Mouse (Mus musculus) hindbrain, embryonic 16.5 days (tissue): ENCODE results near the gene Wscd2. TPM values are rescaled to one million over a fixed set of nuclear protein-coding genes. Genes with fewer than 3 reads are reported as not detected.

Experiments used
- ATAC-seq: fragments of 200-750 bp; cut with Nextera tagmentation; 2 replicates; pipeline ENCODE4 v1.8.0; 2017; ENCODE audit warnings: moderate TSS enrichment, moderate library complexity
- H3K27ac ChIP-seq: fragments of 300-500 bp; sonication (generic); 2 replicates; pipeline ENCODE4 v1.5.1; 2014; ENCODE audit warnings: low read depth, mild to moderate bottlenecking, control low read depth, low read length, moderate library complexity
- H3K27me3 ChIP-seq: fragments of 300-500 bp; sonication (generic); replicated peaks from 2 replicates; pipeline ENCODE4 v1.6.1; 2014; ENCODE audit warnings: low read length; ENCODE audit not compliant: control insufficient read depth, insufficient read depth
- H3K36me3 ChIP-seq: fragments of 300-500 bp; sonication (generic); 2 replicates; pipeline ENCODE4 v1.6.1; 2014; ENCODE audit warnings: mild to moderate bottlenecking, low read length, moderate library complexity, mixed read lengths; ENCODE audit not compliant: control insufficient read depth, insufficient read depth
- H3K4me1 ChIP-seq: fragments of 300-500 bp; sonication (generic); 2 replicates; pipeline ENCODE4 v1.6.1; 2014; ENCODE audit warnings: low read depth, low read length; ENCODE audit not compliant: control insufficient read depth, insufficient read depth
- H3K4me2 ChIP-seq: fragments of 300-500 bp; sonication (generic); 2 replicates; pipeline ENCODE4 v1.6.1; 2014; ENCODE audit warnings: mild to moderate bottlenecking, low read length, control low read depth, moderate library complexity
- H3K4me3 ChIP-seq: fragments of 300-500 bp; sonication (generic); 2 replicates; pipeline ENCODE4 v1.5.1; 2014; ENCODE audit warnings: mild to moderate bottlenecking, low read length, control low read depth, moderate library complexity
- H3K9ac ChIP-seq: fragments of 300-500 bp; sonication (generic); 2 replicates; pipeline ENCODE4 v1.6.1; 2014; ENCODE audit warnings: low read depth, mild to moderate bottlenecking, control low read depth, low read length, moderate library complexity
- H3K9me3 ChIP-seq: fragments of 300-500 bp; sonication (generic); 2 replicates; pipeline ENCODE4 v1.6.1; 2014; ENCODE audit warnings: mild to moderate bottlenecking, low read length, moderate library complexity; ENCODE audit not compliant: control insufficient read depth
- WGBS: fragments of 180-500 bp; shearing (Covaris S2); extraction: QIAGEN DNeasy Blood & Tissue Kit; methylation state at CpG from one replicate; pipeline ENCODE4 v1.1.7; 2014; 5-methylcytosine and 5-hydroxymethylcytosine counted together
- polyA plus RNA-seq: library from polyadenylated mRNA; unstranded; fragments of >200 nt; fragmentation: Nextera tagmentation; extraction: Ambion mirVana; gene quantifications from 2 replicates; pipeline ENCODE4 v1.2.1, GENCODE M21; 2015

Wscd2 gene
- polyA plus RNA-seq, 1 experiment from 2014 or later = 13.3 TPM

DNA sequence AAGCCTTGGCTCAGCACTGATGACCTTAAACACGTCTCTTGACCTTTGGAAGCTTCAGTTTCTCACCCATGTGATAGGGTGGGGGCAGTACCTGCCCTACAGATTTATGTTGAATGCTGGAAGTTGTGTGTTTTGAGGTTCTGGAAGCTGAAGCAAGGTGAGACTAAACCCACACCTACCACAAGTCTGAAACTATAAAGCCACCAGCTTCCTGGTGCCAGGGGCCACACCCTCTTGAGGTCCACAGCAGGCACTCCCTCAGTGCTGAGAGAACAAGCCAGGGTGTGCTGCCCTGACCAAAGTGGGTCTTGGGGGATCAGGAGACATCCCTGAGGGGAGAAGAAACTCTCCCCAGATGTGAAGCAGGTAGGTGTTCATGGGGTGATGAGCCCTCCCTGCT is 48.7 kb downstream of the Wscd2 start:
- WGBS = 57% methylated on average over 1 of the region's 1 CpGs
- peaks cover 20% of the 10 kb centered on the region for H3K4me1 ChIP-seq
- H3K4me3 ChIP-seq = no peak overlapping the region
- no peak overlapping the region for H3K27ac ChIP-seq
- ATAC-seq = no peak
- no peaks in the 10 kb centered on the region for H3K9me3 ChIP-seq
- no peaks in the 10 kb centered on the region for H3K27me3 ChIP-seq
- no peak overlapping the region for H3K4me2 ChIP-seq
- H3K9ac ChIP-seq = no peak overlapping the region
- no peaks in the 10 kb centered on the region for H3K36me3 ChIP-seq

DNA sequence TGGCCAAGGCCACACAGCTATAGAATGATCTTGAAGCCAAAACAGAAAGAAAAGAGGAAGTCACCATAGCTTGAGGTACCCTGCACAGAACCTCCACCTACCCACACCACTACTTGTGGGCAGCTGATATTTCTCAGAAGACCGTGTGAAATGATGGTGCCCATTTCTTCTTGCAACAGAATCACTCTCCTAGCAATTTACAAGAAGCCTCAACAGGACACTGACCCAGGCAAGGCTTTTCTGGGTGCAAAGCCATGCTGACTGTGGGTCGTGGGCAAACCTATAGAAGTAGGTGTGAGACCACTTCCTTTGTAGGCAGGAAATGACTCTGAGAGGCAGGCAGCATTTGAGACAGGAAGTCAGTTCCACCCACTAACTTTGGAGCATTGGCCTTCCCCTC is 49.3 kb downstream of the Wscd2 start:
- H3K9me3 ChIP-seq = no peaks in the 10 kb centered on the region
- H3K4me3 ChIP-seq = no peak overlapping the region
- no peaks in the 10 kb centered on the region for H3K27me3 ChIP-seq
- no peak overlapping the region for H3K27ac ChIP-seq
- peaks cover 20% of the 10 kb centered on the region for H3K4me1 ChIP-seq
- no peak overlapping the region for H3K4me2 ChIP-seq
- WGBS = 79% methylated on average over 2 of the region's 2 CpGs
- no peaks in the 10 kb centered on the region for H3K36me3 ChIP-seq
- no peak overlapping the region for H3K9ac ChIP-seq
- no peak for ATAC-seq

- Histone ChIP-seq H3K9ac (no peak overlapping the region), H3K36me3 (no peaks in the 10 kb centered on the region), H3K27ac (no peak overlapping the region), H3K9me3 (no peaks in the 10 kb centered on the region), H3K4me3 (no peak overlapping the region), H3K4me1 (peaks cover 20% of the 10 kb centered on the region), H3K4me2 (no peak overlapping the region), H3K27me3 (no peaks in the 10 kb centered on the region)
- WGBS = 91% methylated on average over 7 of the region's 7 CpGs
- ATAC-seq = no peak
Observed at GRCm38 (mm10) chr5:113539858-113540257, 49.7 kb downstream of the Wscd2 start.

GRCm38 (mm10) chr5:113541196-113541595 is 51.1 kb downstream of the Wscd2 start:
- Histone ChIP-seq H3K27ac (no peak overlapping the region), H3K9me3 (no peaks in the 10 kb centered on the region), H3K9ac (no peak overlapping the region), H3K36me3 (no peaks in the 10 kb centered on the region), H3K4me3 (no peak overlapping the region), H3K4me1 (peaks cover 25% of the 10 kb centered on the region), H3K4me2 (no peak overlapping the region), H3K27me3 (no peaks in the 10 kb centered on the region)
- ATAC-seq = no peak
- WGBS = 59% methylated on average over 5 of the region's 5 CpGs

- H3K27ac ChIP-seq = peak overlapping the region; percentile 12; the same call in 1 of the 2 replicates
- H3K4me1 ChIP-seq = peaks cover 18% of the 10 kb centered on the region
- H3K27me3 ChIP-seq = no peaks in the 10 kb centered on the region
- H3K9me3 ChIP-seq = no peaks in the 10 kb centered on the region
- no peak overlapping the region; the same call in 1 of the 2 replicates for H3K4me2 ChIP-seq
- ATAC-seq = peak; percentile 74
- WGBS = 14% methylated on average over 10 of the region's 10 CpGs
- no peaks in the 10 kb centered on the region for H3K36me3 ChIP-seq
- H3K4me3 ChIP-seq = no peak overlapping the region
- peak overlapping the region; percentile 13; the same call in 1 of the 2 replicates for H3K9ac ChIP-seq
Observed at GRCm38 (mm10) chr5:113542885-113543476, 52.8 kb downstream of the Wscd2 start.

DNA sequence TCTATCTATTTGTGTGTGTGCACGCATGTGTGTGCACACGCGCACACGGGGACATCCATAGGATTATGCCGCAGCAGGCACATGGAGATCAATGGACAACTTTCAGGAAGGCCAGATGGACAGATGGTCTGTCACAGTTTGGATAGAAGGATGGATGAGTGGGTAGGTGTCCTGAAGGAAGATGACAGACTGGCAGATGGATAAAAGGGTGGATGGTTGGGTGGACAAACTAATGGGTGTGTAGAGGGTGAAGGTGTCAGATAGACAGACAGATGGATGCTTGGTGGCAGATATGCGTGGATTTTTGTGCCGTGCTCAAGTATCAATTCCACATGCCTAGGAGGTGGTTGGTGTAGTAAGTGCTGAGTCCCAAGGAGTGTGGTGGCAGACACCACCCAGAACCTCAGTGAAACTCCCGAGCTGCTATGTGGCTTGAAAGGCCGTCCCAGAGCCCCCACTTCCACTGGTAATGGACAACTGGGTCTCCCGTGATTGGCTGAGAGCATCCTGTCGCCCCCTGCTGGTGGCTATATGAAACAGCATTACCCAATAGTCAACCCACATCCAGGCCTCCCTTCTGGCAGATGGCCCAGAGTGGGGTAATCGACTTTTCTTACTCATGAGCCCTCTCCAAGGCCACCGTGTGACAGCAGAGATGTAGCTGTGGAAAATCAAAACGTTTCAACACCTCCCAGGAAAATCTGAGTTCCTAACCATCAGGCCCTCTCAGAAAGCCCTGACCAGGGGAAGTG is 58.0 kb downstream of the Wscd2 start:
- H3K27ac ChIP-seq = no peak overlapping the region
- H3K9ac ChIP-seq = no peak overlapping the region
- ATAC-seq = no peak
- H3K27me3 ChIP-seq = peaks cover 2% of the 10 kb centered on the region; the same call in 1 of the 2 replicates
- H3K36me3 ChIP-seq = no peaks in the 10 kb centered on the region
- peaks cover 16% of the 10 kb centered on the region for H3K4me1 ChIP-seq
- 50% methylated on average over 14 of the region's 14 CpGs for WGBS
- no peaks in the 10 kb centered on the region for H3K9me3 ChIP-seq
- no peak overlapping the region for H3K4me2 ChIP-seq
- no peak overlapping the region for H3K4me3 ChIP-seq

GRCm38 (mm10) chr5:113550249-113550648 is 60.1 kb downstream of the Wscd2 start:
- WGBS = 70% methylated on average over 8 of the region's 8 CpGs
- no peak overlapping the region for H3K4me3 ChIP-seq
- peaks cover 23% of the 10 kb centered on the region for H3K4me1 ChIP-seq
- H3K27ac ChIP-seq = no peak overlapping the region
- no peak overlapping the region for H3K4me2 ChIP-seq
- no peaks in the 10 kb centered on the region for H3K9me3 ChIP-seq
- no peak for ATAC-seq
- H3K27me3 ChIP-seq = peaks cover 2% of the 10 kb centered on the region; the same call in 1 of the 2 replicates
- H3K9ac ChIP-seq = no peak overlapping the region
- no peaks in the 10 kb centered on the region for H3K36me3 ChIP-seq

DNA sequence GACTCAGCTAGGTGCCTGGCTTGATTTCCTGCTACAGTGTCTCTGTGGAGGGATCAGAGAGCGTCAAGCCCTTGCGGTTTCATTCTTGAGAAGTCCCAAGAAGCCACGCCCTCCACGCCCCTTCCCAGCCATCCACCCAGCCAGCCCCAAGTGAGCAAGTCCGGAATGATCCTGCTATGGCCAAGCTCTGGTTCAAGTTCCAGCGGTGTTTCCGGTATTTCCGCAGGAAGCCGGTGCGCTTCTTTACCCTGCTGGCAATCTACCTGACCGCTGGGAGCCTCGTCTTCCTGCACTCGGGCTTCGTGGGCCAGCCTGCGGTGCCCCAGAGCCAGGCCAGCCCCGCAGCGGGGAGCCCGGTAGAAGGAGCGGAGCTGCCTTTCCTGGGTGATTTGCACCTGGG is 60.6 kb downstream of the Wscd2 start:
- 33% methylated on average over 19 of the region's 19 CpGs for WGBS
- Histone ChIP-seq H3K4me2 (no peak overlapping the region), H3K27me3 (peaks cover 2% of the 10 kb centered on the region; the same call in 1 of the 2 replicates), H3K27ac (no peak overlapping the region), H3K4me1 (peaks cover 20% of the 10 kb centered on the region), H3K36me3 (no peaks in the 10 kb centered on the region), H3K9ac (no peak overlapping the region), H3K9me3 (no peaks in the 10 kb centered on the region), H3K4me3 (no peak overlapping the region)
- no peak for ATAC-seq

GRCm38 (mm10) chr5:113553402-113553897 is 63.3 kb downstream of the Wscd2 start:
- ATAC-seq = no peak
- Histone ChIP-seq H3K4me2 (no peak overlapping the region), H3K27ac (no peak overlapping the region), H3K9me3 (no peaks in the 10 kb centered on the region), H3K27me3 (peaks cover 2% of the 10 kb centered on the region; the same call in 1 of the 2 replicates), H3K36me3 (0 out of 2 replicates have a peak, but pooled peaks cover 2% of the 10 kb centered on the region), H3K9ac (no peak overlapping the region), H3K4me1 (peaks cover 18% of the 10 kb centered on the region), H3K4me3 (no peak overlapping the region)
- 13% methylated on average over 9 of the region's 9 CpGs for WGBS
